Mouse (Mus musculus): ENCODE results near the gene Cryzl2.

Gene Cryzl2

GRCm38 (mm10) chr1:157480090-157480489 lies 21.7 kb downstream of the Cryzl2 start:
- no peak for DNase-seq

GRCm38 (mm10) chr1:157480901-157481300 lies 22.5 kb downstream of the Cryzl2 start:
- no peak for DNase-seq

GRCm38 (mm10) chr1:157481666-157482065 lies 23.3 kb downstream of the Cryzl2 start:
- no peak for DNase-seq

GRCm38 (mm10) chr1:157484161-157484560 lies 25.8 kb downstream of the Cryzl2 start:
- no peak for DNase-seq

- no peak for DNase-seq
Measured at GRCm38 (mm10) chr1:157500657-157501056, 42.3 kb downstream of the Cryzl2 start.

DNA sequence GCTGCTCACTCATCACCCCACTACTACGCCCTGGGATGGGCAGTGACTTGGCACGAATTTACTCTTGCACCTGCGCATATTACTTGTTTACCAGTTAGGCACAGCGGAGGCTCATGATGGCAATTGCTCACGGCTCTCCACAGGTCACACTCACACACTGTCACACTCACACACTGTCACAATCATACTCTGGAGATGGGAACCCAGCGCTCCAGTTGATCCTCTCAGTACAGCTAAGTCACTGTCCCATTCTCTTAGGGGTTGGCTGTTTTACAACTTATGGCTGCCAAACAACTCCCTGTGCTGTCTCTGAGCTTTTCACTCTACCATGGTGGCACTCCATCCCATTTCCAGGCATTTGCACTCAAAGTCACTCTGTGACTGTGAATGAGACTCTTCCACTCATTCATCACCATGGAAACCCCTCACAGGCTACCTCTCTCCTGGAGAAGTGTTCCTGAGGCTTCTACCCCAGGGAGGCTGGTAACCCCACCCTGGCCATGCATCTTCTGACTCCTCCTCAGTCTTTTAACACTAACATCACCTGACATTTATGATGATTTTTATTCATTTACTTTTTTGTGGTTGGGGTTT lies 43.1 kb downstream of the Cryzl2 start:
- no peak for DNase-seq

DNA sequence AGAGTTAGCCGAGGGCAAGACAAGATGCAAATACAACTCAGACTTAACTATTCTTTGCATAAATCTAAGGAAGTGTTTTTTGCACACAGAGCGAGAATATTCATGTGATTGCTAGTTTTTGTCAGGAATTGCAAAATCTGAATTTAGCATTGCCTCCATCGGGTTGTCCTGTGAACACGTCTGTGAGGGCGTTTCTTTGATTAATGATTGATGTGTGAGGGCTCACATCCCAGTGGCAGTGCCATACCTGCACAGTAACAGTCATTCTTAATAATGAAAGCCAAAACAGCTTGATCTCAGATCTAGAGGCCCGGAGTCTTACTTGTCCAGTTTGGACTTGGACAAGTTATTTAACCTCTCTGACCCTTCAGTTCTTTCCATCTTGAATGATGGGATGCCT lies 44.7 kb downstream of the Cryzl2 start:
- DNase-seq = no peak

- DNase-seq = no peak
Measured at GRCm38 (mm10) chr1:157506522-157506921, 48.1 kb downstream of the Cryzl2 start, which contains the start of gene Sec16b. TSS of gene Sec16b (plus strand) at chr1:157506728.

GRCm38 (mm10) chr1:157506995-157507595 lies 48.7 kb downstream of the Cryzl2 start:
- DNase-seq = peak; percentile 11

- no peak for DNase-seq
Measured at GRCm38 (mm10) chr1:157507814-157508213, 49.4 kb downstream of the Cryzl2 start.

GRCm38 (mm10) chr1:157512690-157513448 lies 54.5 kb downstream of the Cryzl2 start:
- no peak for DNase-seq

- DNase-seq = no peak
Measured at GRCm38 (mm10) chr1:157513559-157513958, 55.2 kb downstream of the Cryzl2 start.

- no peak for DNase-seq
Measured at GRCm38 (mm10) chr1:157514298-157514697, 55.9 kb downstream of the Cryzl2 start.

DNA sequence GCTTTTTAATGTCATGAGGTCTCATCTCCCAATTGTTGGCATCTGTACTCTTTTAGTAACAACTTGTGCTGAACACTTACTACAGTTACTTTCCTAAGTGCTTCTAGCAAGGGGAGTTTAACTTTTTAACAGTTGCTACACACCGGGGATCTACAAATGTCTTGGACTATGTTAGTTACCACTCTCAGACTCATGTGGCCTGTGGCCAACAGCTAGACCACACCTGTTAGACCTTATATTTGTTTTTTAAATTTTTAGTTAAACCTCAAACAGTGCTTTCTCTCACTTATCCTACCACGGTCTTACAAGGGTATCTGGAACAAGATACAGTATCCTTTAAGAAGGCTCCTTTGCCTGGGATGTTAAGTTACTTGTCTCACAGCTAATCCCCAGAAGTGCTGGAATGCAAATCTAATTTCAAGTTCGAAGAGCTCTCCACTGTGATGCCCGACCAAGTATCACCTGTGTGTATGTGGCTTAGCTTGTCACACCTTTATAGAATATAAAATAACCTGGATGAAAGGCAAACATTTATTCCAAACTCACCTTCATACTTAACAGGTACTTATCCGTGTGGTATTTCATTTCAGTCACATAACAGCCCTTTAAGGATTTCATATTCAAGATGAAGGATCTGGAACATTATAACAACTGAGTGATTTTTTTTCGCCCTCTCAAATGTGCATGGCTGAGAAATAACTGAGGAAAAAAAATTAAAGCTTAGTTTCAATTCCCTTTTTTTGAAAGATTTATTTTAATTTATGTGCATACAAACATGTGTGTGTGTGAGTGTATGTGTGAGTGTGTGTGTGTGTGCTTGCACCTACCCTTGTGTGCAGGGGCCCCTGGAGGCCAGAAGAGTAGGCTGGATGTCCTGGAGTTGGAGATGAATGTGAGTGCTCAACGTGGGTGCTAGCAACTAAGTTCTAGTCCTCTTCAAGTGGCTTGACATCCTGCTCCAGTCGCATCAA lies 58.7 kb downstream of the Cryzl2 start:
- DNase-seq = no peak

- peak; percentile 70 for DNase-seq
Measured at GRCm38 (mm10) chr1:157518111-157518523, 59.7 kb downstream of the Cryzl2 start.

DNA sequence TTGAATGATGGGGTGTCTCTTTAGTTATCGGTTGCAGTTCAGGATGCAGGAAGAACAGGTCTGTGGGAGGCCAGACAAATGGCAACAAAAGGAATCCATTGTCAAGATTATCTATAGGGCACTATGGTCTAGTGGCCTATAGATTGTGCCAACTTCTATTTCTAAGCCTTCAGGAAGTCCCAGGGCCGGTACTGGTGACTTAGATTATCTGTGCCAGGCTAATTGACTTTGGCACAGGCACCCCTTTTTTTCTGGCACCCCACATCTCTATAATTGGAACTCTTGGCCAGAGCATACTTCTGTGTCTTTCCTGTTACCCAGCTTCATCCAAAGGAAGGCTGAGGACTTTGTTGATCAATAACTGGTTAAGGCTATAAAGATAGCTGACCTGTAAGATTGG lies 61.0 kb downstream of the Cryzl2 start:
- no peak for DNase-seq

GRCm38 (mm10) chr1:157522322-157522721 lies 63.9 kb downstream of the Cryzl2 start:
- DNase-seq = no peak

DNA sequence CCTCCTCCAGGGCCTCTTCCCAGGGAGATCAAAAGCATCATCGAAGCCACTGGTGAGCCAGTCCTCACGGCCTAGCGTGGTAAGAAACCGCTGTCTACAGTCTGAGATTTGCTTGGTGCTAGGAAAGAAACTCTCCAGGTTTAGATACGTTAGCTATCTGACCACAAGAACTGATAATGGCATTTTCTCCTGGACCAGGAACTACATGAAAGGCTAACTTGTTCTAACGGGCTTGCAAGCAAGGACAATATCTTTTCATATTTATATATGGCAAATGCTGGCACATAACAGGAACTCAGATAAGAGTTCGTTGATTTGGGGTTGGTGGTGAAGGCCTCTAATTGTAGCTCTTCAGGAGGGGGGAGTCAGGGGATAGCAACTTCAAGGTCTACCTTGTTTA lies 66.4 kb downstream of the Cryzl2 start:
- DNase-seq = no peak

- DNase-seq = peak; percentile 26
Measured at GRCm38 (mm10) chr1:157525692-157526354, 67.4 kb downstream of the Cryzl2 start.

- DNase-seq = no peak
Measured at GRCm38 (mm10) chr1:157526625-157527024, 68.2 kb downstream of the Cryzl2 start.

- no peak for DNase-seq
Measured at GRCm38 (mm10) chr1:157532826-157533460, 74.6 kb downstream of the Cryzl2 start.

GRCm38 (mm10) chr1:157535571-157535970 lies 77.2 kb downstream of the Cryzl2 start:
- DNase-seq = no peak
